Mouse (Mus musculus) kidney, adult 11 months (tissue): ENCODE data around the gene Slc22a3.
A peak's percentile ranks its signal among the peaks of the same experiment; 100 is the strongest.

ENCODE experiments used
- DNase-seq: peaks from one replicate; pipeline ENCODE4 v3.0.0; 2022

Slc22a3 gene

GRCm38 (mm10) chr17:12467642-12468041 lies 39.9 kb downstream of the Slc22a3 start:
- no peak for DNase-seq

DNA sequence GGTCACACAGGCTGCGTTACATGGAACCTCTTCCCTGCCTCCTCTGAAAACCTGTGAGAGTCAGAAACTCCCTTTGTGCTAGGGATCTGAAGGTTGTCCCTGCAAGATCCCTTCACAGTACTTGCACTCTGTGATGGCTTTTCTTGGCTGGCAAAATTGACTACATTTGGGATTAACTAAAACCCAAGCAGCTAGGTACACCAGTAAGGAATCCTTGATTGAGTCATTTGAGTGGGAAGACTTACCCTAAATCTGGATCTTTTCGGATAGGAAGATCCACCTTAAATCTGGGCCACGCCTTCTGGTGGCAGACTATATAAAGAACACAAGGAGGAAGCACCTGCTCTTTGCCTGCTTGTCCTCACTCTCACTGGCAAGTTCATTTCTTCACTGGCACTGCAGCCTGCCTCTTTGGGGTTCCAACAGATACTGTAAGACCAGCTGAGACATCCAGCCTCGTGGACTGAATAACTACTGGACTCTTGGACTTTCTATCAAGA lies 41.0 kb downstream of the Slc22a3 start:
- DNase-seq, result no peak

- no peak for DNase-seq
Observed at GRCm38 (mm10) chr17:12461168-12461567, 46.3 kb downstream of the Slc22a3 start.

GRCm38 (mm10) chr17:12455143-12455790 lies 52.2 kb downstream of the Slc22a3 start:
- no peak for DNase-seq

DNA sequence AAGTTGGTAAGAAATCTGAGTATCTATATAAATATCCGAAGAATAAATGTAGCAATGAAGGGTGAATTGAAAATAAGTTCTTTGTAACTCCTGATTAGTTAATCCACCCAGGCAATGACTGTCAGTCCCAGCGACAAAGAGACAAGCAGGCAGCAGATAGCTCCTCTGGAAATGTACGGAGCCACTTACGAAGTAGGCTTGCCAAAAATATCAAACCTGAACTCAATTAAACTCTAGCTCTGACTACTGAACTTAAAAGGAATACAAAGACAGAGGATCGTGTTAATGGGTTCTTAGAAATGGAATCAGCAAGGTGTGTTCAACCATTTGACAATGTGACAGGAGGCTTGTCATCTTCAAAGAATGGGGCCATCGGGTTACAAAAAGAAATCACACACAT lies 53.8 kb downstream of the Slc22a3 start:
- no peak for DNase-seq

DNA sequence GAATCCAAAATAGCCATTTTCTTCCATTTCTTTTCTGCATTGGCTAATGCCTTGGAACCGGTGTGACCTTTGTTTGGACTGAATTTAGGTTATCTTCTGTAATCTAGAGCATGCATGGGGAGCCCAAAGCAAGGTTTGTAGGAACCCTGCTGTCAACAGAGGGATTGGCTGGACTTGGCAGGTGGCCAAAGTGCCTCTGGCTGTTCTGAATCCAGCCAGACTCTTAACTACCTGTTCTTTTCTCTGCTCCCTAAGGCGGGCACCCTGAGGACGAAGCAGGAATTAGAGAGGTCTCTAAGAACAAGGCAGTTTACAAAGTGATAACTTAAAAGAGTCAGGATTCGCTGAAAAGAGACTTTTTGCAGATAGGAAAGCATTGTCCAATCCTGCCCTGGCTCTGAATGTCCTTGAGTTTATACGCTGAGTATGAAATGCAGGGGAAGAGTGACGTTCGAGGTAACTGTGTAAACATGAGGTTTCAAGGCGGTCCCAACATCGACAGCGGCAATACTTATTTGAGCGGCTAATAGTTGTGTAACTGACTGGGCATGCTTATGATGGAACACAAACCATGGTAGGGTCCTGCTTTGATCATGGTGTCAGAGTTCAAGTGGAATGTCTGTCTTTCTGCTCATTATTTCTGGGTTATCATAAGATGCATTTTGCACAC lies 54.5 kb downstream of the Slc22a3 start:
- DNase-seq, result peak; percentile 6

DNA sequence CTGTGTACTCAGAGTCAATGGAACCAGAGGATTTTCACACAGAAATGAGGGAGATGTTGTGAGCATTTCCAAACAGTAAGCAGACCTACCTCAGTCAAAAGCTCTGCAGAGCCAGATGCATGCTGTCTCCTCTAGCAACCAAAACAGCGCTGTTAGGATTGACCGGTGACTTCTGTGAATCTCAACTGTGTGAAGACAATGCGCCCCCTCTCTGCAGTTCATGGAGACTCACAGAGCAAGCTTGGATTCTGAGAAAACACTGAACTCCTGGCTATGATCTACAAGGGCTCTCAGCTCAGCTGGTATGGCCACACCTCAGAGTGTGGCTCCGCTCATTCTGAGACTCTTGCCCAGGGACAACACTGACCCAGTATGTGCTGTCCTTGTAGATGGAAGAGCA lies 56.3 kb downstream of the Slc22a3 start:
- no peak for DNase-seq

- peak; percentile 6 for DNase-seq
Observed at GRCm38 (mm10) chr17:12444561-12444960, 62.9 kb downstream of the Slc22a3 start.

- DNase-seq, result no peak
Observed at GRCm38 (mm10) chr17:12437771-12438170, 69.7 kb downstream of the Slc22a3 start.

GRCm38 (mm10) chr17:12431707-12432106 lies 75.8 kb downstream of the Slc22a3 start:
- no peak for DNase-seq

DNA sequence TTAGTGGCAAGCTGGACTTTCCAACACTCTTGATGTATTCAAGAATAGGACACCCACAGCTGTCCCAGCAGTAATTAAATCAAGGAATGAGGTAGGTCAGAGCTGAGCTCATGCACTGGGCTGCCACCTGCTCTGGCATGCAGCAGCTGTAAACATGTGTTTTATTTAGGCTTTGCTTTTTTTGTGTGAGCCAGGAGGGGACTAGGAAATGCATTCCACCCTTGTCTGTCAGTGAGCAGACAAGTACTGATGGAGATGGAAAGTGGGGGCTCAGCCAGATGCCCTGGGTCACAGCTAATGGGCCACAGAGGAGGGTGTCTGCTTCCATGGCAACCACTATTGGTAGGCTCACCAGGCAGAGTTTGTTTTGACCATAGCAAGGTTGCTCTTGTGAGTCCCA lies 79.1 kb downstream of the Slc22a3 start:
- no peak for DNase-seq

DNA sequence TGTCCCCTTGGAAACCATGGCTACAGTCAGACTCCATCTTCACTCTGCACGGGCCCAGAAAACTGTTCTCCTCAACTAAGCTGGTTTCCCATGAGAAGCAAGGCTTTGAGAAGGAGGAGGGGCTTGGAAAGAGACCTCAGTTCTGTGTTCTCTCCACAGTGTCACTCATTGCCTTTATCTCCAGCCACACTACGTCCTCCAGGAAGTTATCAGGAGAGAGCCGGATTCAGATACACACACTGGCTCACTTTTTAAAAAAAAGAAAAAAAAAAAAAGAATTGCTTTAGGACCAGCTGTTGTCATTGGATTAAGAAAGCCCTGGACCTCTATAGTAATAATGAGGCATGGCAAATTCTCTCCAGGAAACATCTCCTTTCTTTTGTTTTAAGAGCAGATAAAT lies 80.3 kb downstream of the Slc22a3 start:
- DNase-seq, result no peak

DNA sequence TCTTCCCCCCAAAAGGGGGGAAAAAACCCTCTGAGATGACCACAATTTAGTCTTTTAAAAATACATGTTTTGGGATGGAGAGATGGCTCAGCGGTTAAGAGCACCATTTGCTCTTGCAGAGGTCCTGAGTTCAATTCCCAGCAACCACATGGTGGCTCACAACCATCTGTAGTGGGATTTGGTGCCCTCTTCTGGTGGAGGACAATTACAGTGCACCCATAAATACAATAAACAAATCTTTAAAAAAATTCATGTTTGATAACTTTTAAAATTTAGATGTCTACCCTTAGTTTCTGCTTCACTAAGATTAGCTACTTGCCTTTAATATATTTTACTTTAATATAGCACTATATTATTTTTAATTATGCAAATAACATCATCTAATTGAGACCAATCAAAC lies 85.4 kb downstream of the Slc22a3 start:
- DNase-seq, result no peak

DNA sequence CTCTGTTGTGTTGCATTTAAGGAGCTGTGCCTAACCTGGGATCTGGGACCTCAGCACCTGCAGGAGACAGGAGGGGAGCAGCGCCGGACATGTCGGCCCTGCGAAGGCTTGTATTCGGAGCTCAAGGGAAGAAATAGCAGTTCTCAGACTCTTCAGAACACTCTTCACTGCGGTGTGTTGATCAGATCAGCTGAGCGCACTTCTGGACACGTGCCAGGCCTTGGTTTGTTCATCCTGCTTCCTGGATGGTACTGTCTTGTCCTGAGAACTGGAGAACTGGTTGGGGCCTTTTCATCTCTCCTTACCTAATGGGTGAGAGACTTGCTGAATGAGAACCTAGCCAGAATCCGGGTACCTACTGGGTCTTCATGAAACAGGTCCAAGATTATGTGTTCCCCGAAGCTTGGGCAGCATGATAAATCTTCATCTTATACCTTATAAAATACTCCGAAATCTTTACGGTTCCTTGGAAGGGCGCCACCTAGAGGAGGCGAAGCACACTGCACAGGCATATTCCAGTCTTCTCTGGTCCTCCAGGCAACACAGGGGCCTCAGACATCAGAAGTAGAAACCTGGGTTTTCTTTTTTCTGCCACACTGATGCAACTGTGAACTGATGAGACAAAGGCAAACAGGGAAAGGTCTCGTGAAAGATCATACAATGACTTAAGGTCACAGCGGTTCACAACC lies 86.5 kb downstream of the Slc22a3 start:
- no peak for DNase-seq

- no peak for DNase-seq
Observed at GRCm38 (mm10) chr17:12419491-12420079, 87.9 kb downstream of the Slc22a3 start.

GRCm38 (mm10) chr17:12416250-12416895 lies 91.1 kb downstream of the Slc22a3 start:
- DNase-seq, result peak; percentile 55

DNA sequence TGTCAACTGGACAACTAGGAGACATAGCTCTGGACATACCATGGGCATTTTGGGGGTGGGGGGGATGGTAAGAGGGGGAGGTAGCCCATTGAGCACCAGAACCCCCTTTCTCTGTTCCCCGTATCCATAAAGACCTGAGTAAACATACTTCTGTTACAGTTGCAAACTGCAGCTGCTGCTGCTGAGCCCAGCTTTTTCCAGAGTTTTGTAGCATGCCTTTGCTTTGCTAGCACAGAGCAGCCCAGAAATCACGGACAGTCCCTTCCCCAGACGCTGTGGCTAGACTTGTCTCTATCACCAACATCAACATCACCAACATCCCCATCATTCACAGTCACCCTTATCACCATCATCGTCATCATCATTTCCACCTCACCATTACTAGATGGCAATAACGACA lies 91.8 kb downstream of the Slc22a3 start:
- no peak for DNase-seq

DNA sequence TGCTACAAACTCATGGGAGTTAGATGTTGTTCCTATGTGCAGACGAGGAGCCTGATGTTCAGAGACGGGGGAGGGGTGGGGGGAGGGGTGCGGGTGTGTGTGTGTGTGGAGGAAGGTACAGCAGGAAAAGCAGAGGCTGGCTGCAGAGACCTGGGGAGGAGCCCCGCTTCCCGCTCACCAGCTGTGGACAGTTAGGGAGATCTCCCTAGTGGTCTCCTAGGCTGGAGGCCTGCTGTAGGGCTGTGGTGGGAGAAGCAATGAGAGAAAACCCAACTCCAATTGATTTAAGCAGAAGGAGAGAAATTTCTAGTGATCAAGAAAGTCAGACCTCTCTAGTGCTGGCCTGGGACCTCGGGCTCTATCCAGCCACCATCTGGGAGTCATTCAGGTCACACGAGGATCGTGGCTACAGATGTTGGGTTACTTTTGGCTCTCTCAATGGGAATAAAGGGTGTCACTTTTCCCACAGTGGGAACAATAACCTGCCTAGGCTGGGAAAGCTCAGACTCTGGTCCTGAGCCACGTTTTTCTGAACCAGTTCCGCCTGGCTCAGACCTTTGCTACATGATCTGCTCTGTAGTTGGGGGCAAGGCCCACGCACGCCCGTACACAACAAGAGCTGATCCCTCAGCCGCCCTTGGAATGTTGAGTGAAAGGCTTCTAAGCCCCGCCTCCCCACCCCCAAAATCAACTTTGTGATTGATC lies 92.3 kb downstream of the Slc22a3 start:
- DNase-seq, result no peak

DNA sequence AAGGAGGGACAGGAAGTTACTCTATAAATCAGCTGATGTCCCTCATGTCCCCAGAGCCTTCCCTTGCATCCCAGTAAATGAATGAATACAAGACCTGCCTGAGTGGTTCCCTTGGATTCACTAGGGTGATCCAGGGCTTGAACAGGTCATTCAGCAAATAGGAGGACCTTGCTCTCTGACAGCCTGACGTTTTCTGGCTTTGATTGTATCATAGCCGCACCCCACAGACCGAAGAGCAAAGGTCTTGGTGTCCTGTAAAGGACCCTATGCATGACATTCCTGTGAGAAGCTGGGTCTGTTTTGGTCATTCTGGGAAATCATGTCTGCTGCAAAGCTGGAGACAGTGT lies 94.6 kb downstream of the Slc22a3 start:
- DNase-seq, result peak; percentile 41

DNA sequence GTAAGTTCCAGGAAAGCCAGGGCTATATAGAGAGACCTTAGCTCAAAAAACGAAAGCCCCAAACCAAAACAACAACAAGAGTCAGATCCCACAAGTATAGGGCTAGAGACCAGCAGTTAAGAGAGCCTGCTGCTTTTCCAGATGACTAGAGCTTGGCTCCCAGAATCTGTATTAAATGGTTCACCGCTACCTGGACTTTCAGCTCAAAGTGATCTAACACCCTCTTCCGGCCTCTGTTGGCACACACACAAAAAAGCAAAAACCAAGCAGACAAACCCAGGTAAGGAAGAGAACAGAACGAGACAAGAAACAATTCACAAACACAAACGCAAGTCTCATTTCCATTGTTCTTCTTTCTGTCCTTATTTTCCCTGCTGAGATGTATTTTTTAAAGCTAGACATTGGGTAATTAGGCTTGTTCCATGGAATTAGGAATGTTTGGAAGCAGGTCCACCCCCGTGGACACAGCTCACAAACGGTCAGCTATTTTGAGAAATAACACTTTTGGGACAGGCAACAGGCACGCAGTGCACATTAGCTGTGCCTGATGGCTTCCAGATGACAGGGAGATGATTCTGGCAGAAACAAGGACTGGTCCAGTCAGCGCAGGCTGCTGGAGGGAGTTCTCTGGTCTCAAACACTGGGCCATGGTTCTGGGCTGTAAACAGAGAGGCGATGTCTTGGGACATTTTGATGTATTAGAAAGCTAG lies 95.2 kb downstream of the Slc22a3 start:
- peak; percentile 45 for DNase-seq

DNA sequence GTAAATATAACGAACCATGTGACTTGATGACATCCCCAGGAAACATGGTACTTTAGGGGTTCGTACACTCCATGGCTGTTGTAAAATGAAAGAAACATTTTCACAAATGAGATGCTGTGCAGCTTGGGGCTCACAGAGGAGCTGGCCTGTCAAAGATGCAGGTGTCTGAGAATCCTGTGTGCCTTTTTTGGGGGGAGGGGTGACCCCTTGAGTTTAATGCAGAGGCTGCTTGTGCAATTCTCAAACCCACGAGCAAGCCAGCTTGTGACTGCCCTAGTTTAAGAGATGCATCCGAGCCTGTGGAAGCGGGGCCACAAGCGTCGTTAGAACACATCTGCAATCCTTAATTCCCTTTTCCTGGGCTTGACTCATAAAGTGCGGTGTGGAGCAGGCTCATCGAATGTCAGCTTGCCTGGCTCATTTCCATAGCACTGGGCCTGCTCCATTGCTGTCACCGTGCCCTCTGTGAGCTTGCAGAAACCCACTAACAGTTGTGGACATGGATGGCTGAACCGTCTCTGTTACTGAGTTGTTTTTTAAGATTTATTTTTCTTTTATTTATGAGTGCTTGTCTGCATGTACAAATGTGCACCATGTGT lies 98.1 kb downstream of the Slc22a3 start:
- no peak for DNase-seq

- no peak for DNase-seq
Observed at GRCm38 (mm10) chr17:12403420-12403819, 104.1 kb downstream of the Slc22a3 start.
